Mouse (Mus musculus): ENCODE measurements at regions not wholly inside any gene's neighbourhood (a gene's known extent, or its start where the extent isn't known, plus 50 kb on each side); places are given as distances from the start of the nearest gene placed in this dataset.

DNA sequence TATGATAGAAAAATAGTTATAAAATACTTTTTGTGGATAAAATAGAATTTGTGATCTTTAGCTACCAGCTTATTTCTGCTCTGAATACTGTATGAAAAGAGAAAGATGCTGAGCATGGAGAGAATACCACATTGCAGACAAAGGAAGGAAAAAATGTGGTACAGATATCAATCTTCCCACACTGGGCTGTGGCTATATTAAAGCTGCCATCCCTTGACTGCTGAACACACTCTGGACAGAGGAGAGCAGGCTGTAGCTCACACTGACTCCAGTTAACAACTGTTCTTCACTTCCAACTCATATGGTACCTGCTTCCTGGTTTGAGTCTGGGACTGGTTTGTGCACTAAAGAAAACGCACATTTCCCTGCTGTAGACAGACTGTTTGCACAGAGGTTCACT is 76.7 kb upstream of the Try4 start:
- TF ChIP-seq EP300 (optimal IDR thresholded peaks at IDR 0.05) (no peak), CTCF (IDR thresholded peaks at IDR 0.05; ENCODE audit: low read depth) (no peak)
